Mouse (Mus musculus): ENCODE data around the gene Scaper.

DNA sequence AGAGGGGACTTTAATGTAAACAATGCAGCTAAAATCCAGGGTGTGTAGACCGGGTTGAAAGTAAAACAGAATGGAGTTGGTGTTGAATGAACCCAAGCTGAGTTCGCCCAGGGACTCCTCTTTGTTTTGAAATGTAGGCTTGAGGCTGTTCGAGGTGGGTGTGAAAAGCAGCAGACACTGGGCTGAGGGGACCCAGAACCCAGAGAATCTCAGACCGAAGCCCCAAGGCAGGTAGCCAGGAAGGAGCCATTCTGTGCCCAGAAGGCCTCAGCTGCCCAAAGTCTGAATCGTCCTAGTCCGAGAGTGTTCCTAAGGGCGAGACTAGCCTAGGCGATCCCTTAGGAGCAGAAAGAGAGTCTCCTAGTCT, 394.6 kb downstream of the Scaper start:
- TF ChIP-seq FLI1 (IDR thresholded peaks at IDR 0.05; ENCODE audit: low read length): no peak
- no peak for TF ChIP-seq GATA1 (IDR thresholded peaks at IDR 0.05; ENCODE audit: borderline replicate concordance, low read length)
